In the genomic region with DNA sequence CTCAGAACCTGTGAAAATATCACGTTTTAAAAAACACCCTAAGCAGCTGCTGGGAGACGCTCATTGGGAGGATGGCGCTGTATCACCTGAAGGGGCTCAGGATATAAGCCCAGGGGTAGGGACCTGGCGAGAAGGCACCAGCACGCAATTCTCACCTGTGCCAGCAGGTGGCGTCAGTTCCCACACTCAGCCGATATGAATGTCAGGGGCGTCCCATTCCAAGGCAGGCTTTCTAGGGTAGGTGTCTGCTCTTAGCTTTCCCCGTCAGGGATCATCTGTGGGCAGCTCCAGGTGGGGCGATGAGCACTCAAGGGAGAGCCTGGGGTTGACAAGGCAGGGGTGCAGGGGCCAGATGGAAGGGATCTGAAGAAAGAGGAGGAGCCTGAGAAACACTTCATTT, we compare ENCODE assay signal across 8 mouse cellular contexts. TPM values are rescaled to one million over a fixed set of nuclear protein-coding genes. Genes with fewer than 3 reads are reported as not detected.
DNase-seq lines count a peak whose midpoint lies in the region; ATAC-seq and TF ChIP-seq lines count a peak whose summit lies in the region.
"Had no signal": no experiment of that assay in that cellular context is flagged by ENCODE, and none has a peak within 500 bp of the region (broad histone marks: within the 10 kb centered on the region; RNA-seq: fewer than 3 reads in every experiment).

No protein-coding gene starts in this region.

- H3K9ac ChIP-seq in hindbrain, embryonic 11.5 days (ENCODE audit: low read depth, low read length) = no peak overlapping the region

- TF ChIP-seq POLR2A in cortical plate, adult 2 months (IDR thresholded peaks at IDR 0.05; ENCODE audit: extremely low read depth, insufficient read depth, low read length) = no peak

- H3K27me3 ChIP-seq in hindbrain, embryonic 11.5 days (ENCODE audit: control insufficient read depth, insufficient read depth, low read length) = peaks cover 3% of the 10 kb centered on the region; the same call in 1 of the 2 replicates

- TF ChIP-seq CTCF in cortical plate, adult 2 months (IDR thresholded peaks at IDR 0.05; ENCODE audit: extremely low read depth, insufficient read depth, low read length) = peak; percentile 84

- H3K4me3 ChIP-seq in cortical plate, adult 2 months (ENCODE audit: insufficient read depth, low read length) = no peak overlapping the region
- H3K4me3 ChIP-seq in hindbrain, embryonic 11.5 days (ENCODE audit: low read depth, low read length) = no peak overlapping the region

- H3K27ac ChIP-seq in cortical plate, adult 2 months (ENCODE audit: insufficient read depth, low read length) = no peak overlapping the region
- no peak overlapping the region for H3K27ac ChIP-seq in hindbrain, embryonic 11.5 days (ENCODE audit: low read depth, low read length)

- H3K36me3 ChIP-seq in hindbrain, embryonic 11.5 days (ENCODE audit: control insufficient read depth, insufficient read depth, low read length) = no peaks in the 10 kb centered on the region

- H3K9me3 ChIP-seq in hindbrain, embryonic 11.5 days (ENCODE audit: control insufficient read depth, low read length) = no peaks in the 10 kb centered on the region

- no peak overlapping the region for H3K4me2 ChIP-seq in hindbrain, embryonic 11.5 days (replicated peaks; ENCODE audit: low read depth, low read length)

- WGBS in hindbrain, embryonic 11.5 days = 2% methylated on average over 10 of the region's 10 CpGs

- no peaks in the 10 kb centered on the region for H3K4me1 ChIP-seq in cortical plate, adult 2 months (ENCODE audit: control insufficient read depth, insufficient read depth, low read length)
- H3K4me1 ChIP-seq in hindbrain, embryonic 11.5 days (replicated peaks; ENCODE audit: control insufficient read depth, insufficient read depth, low read length) = peaks cover 1% of the 10 kb centered on the region; the same call in 1 of the 2 replicates

- ATAC-seq in hindbrain, embryonic 11.5 days (ENCODE audit: low FRiP score) = peak; percentile 17; the same call in 1 of the 2 replicates

- DNase-seq in ovary, postnatal 14 days (ENCODE audit: low spot score) = peak; percentile 38
- no peak for DNase-seq in ovary, adult 18-20 months (ENCODE audit: low spot score)
- DNase-seq in adrenal gland, adult 2 months = peak; percentile 16
- DNase-seq in hindbrain, embryonic 11.5 days (ENCODE audit: low spot score) = peak; percentile 83
- DNase-seq in lung, postnatal 10 days = peak; percentile 36
- peak; percentile 76 for DNase-seq in right cerebral cortex, postnatal 4 days

RNA-seq across cellular contexts. Expression of a gene that starts 18.6 kb away (rescaled TPM):
- not detected for total RNA-seq in adrenal gland, adult 2 months (2021)
- not detected in 2 replicates for polyA plus RNA-seq in adrenal gland, adult 2 months (2012; rRNA removed)
- polyA plus RNA-seq in cortical plate, adult 2 months (2012; rRNA removed) = 160 and 176 TPM in 2 replicates
- polyA plus RNA-seq in hindbrain, embryonic 11.5 days (2014; fragmentation: Nextera tagmentation; extraction: Ambion mirVana) = 4.2 and 4.8 TPM in 2 replicates
- polyA plus RNA-seq: heart, embryonic 14.5 days had no signal

RNA-seq across cellular contexts. Expression of a gene that starts 35.9 kb away (rescaled TPM):
- 1 to 10 TPM; 3.2 to 9.1 TPM for total RNA-seq in adrenal gland, adult 2 months (2021)
- polyA plus RNA-seq in adrenal gland, adult 2 months (2012; rRNA removed) = 10.5 and 15.1 TPM in 2 replicates
- 26.7 and 29.2 TPM in 2 replicates for polyA plus RNA-seq in cortical plate, adult 2 months (2012; rRNA removed)
- polyA plus RNA-seq in hindbrain, embryonic 11.5 days (2014; fragmentation: Nextera tagmentation; extraction: Ambion mirVana) = 30.7 and 32.8 TPM in 2 replicates

Comparison
In these comparisons a context has a peak if more than half of its experiments do, and no peak if none do; other contexts are left out.
1. RNA of a gene that starts 18.6 kb away (polyA plus RNA-seq): 160 to 176 TPM in cortical plate, adult 2 months; 4.2 to 4.8 TPM in hindbrain, embryonic 11.5 days and not detected in adrenal gland, adult 2 months; every median in the first group is over 10 times any median in the second.